Mouse (Mus musculus): ENCODE results near the gene Cenpf. TPM values are rescaled to one million over a fixed set of nuclear protein-coding genes. Genes with fewer than 3 reads are reported as not detected.

Gene Cenpf
- polyA plus RNA-seq, 1 experiment from 2014 or later, result 80.6 TPM

GRCm38 (mm10) chr1:189661856-189662255 is 26.0 kb downstream of the Cenpf start:
- H3K27ac ChIP-seq, result no peak overlapping the region
- H3K4me3 ChIP-seq (replicated peaks), result no peak overlapping the region
- ATAC-seq (replicated peaks; ENCODE audit: low FRiP score), result no peak
- no peaks in the 10 kb centered on the region for H3K27me3 ChIP-seq
- H3K9me3 ChIP-seq (replicated peaks), result no peaks in the 10 kb centered on the region
- H3K4me2 ChIP-seq, result no peak overlapping the region
- H3K36me3 ChIP-seq, result peaks cover 72% of the 10 kb centered on the region
- H3K9ac ChIP-seq, result no peak overlapping the region
- H3K4me1 ChIP-seq, result no peaks in the 10 kb centered on the region

GRCm38 (mm10) chr1:189657406-189657805 is 30.5 kb downstream of the Cenpf start:
- Histone ChIP-seq H3K4me3 (replicated peaks) (no peak overlapping the region), H3K9me3 (replicated peaks) (no peaks in the 10 kb centered on the region), H3K27ac (no peak overlapping the region), H3K9ac (no peak overlapping the region), H3K4me2 (no peak overlapping the region), H3K4me1 (no peaks in the 10 kb centered on the region), H3K36me3 (peaks cover 78% of the 10 kb centered on the region), H3K27me3 (no peaks in the 10 kb centered on the region)
- 88% methylated on average over 8 of the region's 8 CpGs for WGBS
- ATAC-seq (replicated peaks; ENCODE audit: low FRiP score), result no peak

GRCm38 (mm10) chr1:189653746-189654145 is 34.1 kb downstream of the Cenpf start:
- Histone ChIP-seq H3K36me3 (peaks cover 87% of the 10 kb centered on the region), H3K4me3 (replicated peaks) (no peak overlapping the region), H3K4me1 (no peaks in the 10 kb centered on the region), H3K27ac (no peak overlapping the region), H3K27me3 (no peaks in the 10 kb centered on the region), H3K9ac (no peak overlapping the region), H3K9me3 (replicated peaks) (no peaks in the 10 kb centered on the region), H3K4me2 (no peak overlapping the region)
- no peak for ATAC-seq (replicated peaks; ENCODE audit: low FRiP score)
- 84% methylated on average over 3 of the region's 3 CpGs for WGBS

GRCm38 (mm10) chr1:189646597-189646996 is 41.3 kb downstream of the Cenpf start:
- 84% methylated on average over 6 of the region's 6 CpGs for WGBS

GRCm38 (mm10) chr1:189645371-189645770 is 42.5 kb downstream of the Cenpf start:
- Histone ChIP-seq H3K9ac (no peak overlapping the region), H3K27ac (no peak overlapping the region), H3K9me3 (replicated peaks) (no peaks in the 10 kb centered on the region), H3K27me3 (no peaks in the 10 kb centered on the region), H3K4me3 (replicated peaks) (no peak overlapping the region), H3K4me1 (no peaks in the 10 kb centered on the region), H3K36me3 (peaks cover 91% of the 10 kb centered on the region), H3K4me2 (no peak overlapping the region)
- 79% methylated on average over 2 of the region's 2 CpGs for WGBS
- ATAC-seq (replicated peaks; ENCODE audit: low FRiP score), result no peak

More at GRCm38 (mm10) chr1:189646597-189646996, 41.3 kb downstream of the Cenpf start:
- no peaks in the 10 kb centered on the region for H3K9me3 ChIP-seq (replicated peaks)
- H3K27me3 ChIP-seq, result no peaks in the 10 kb centered on the region
- no peak overlapping the region for H3K4me3 ChIP-seq (replicated peaks)
- no peak for ATAC-seq (replicated peaks; ENCODE audit: low FRiP score)
- H3K27ac ChIP-seq, result no peak overlapping the region
- no peak overlapping the region for H3K9ac ChIP-seq
- no peak overlapping the region for H3K4me2 ChIP-seq
- H3K36me3 ChIP-seq, result peaks cover 92% of the 10 kb centered on the region
- H3K4me1 ChIP-seq, result no peaks in the 10 kb centered on the region

GRCm38 (mm10) chr1:189644700-189645345 is 43.1 kb downstream of the Cenpf start:
- no peak overlapping the region for H3K4me2 ChIP-seq
- H3K4me1 ChIP-seq, result no peaks in the 10 kb centered on the region
- peaks cover 87% of the 10 kb centered on the region for H3K36me3 ChIP-seq
- H3K27ac ChIP-seq, result no peak overlapping the region
- H3K9me3 ChIP-seq (replicated peaks), result no peaks in the 10 kb centered on the region
- H3K9ac ChIP-seq, result no peak overlapping the region
- H3K27me3 ChIP-seq, result no peaks in the 10 kb centered on the region
- no peak overlapping the region for H3K4me3 ChIP-seq (replicated peaks)
- WGBS, result 92% methylated on average over 3 of the region's 3 CpGs
- ATAC-seq (replicated peaks; ENCODE audit: low FRiP score), result no peak

GRCm38 (mm10) chr1:189639581-189639980 is 48.3 kb downstream of the Cenpf start:
- Histone ChIP-seq H3K4me2 (no peak overlapping the region), H3K36me3 (peaks cover 36% of the 10 kb centered on the region), H3K4me1 (no peaks in the 10 kb centered on the region), H3K27ac (no peak overlapping the region), H3K9ac (no peak overlapping the region), H3K4me3 (replicated peaks) (no peak overlapping the region), H3K9me3 (replicated peaks) (no peaks in the 10 kb centered on the region), H3K27me3 (no peaks in the 10 kb centered on the region)
- no peak for ATAC-seq (replicated peaks; ENCODE audit: low FRiP score)
- WGBS, result 84% methylated on average over 6 of the region's 6 CpGs

GRCm38 (mm10) chr1:189633791-189634190 is 54.1 kb downstream of the Cenpf start:
- WGBS, result 78% methylated on average over 5 of the region's 5 CpGs
- H3K4me1 ChIP-seq, result 0 out of 2 replicates have a peak, but pooled peaks cover 5% of the 10 kb centered on the region
- H3K27ac ChIP-seq, result no peak overlapping the region
- H3K4me3 ChIP-seq (replicated peaks), result no peak overlapping the region
- no peaks in the 10 kb centered on the region for H3K27me3 ChIP-seq
- H3K4me2 ChIP-seq, result no peak overlapping the region
- H3K9ac ChIP-seq, result no peak overlapping the region
- H3K36me3 ChIP-seq, result no peaks in the 10 kb centered on the region
- H3K9me3 ChIP-seq (replicated peaks), result no peaks in the 10 kb centered on the region
- no peak for ATAC-seq (replicated peaks; ENCODE audit: low FRiP score)

GRCm38 (mm10) chr1:189631906-189632675 is 55.8 kb downstream of the Cenpf start:
- whole genome bisulfite sequencing, result 84% methylated on average over 13 of the region's 13 CpGs

GRCm38 (mm10) chr1:189630026-189630425 is 57.9 kb downstream of the Cenpf start:
- Histone ChIP-seq H3K4me1 (0 out of 2 replicates have a peak, but pooled peaks cover 5% of the 10 kb centered on the region), H3K4me3 (replicated peaks) (no peak overlapping the region), H3K9ac (no peak overlapping the region), H3K27me3 (no peaks in the 10 kb centered on the region), H3K9me3 (replicated peaks) (no peaks in the 10 kb centered on the region), H3K4me2 (no peak overlapping the region), H3K36me3 (no peaks in the 10 kb centered on the region), H3K27ac (no peak overlapping the region)
- WGBS, result 75% methylated on average over 6 of the region's 6 CpGs
- ATAC-seq (replicated peaks; ENCODE audit: low FRiP score), result no peak

More at GRCm38 (mm10) chr1:189631906-189632675, 55.8 kb downstream of the Cenpf start:
- no peak overlapping the region for H3K9ac ChIP-seq
- H3K9me3 ChIP-seq (replicated peaks), result no peaks in the 10 kb centered on the region
- no peak overlapping the region for H3K4me2 ChIP-seq
- H3K36me3 ChIP-seq, result no peaks in the 10 kb centered on the region
- no peaks in the 10 kb centered on the region for H3K27me3 ChIP-seq
- H3K4me1 ChIP-seq, result 0 out of 2 replicates have a peak, but pooled peaks cover 5% of the 10 kb centered on the region
- H3K27ac ChIP-seq, result no peak overlapping the region
- H3K4me3 ChIP-seq (replicated peaks), result no peak overlapping the region
- ATAC-seq (replicated peaks; ENCODE audit: low FRiP score), result no peak

GRCm38 (mm10) chr1:189627976-189628768 is 59.7 kb downstream of the Cenpf start:
- no peaks in the 10 kb centered on the region for H3K36me3 ChIP-seq
- no peaks in the 10 kb centered on the region for H3K27me3 ChIP-seq
- no peak overlapping the region for H3K9ac ChIP-seq
- peak overlapping the region; percentile 7; the same call in 1 of the 2 replicates for H3K27ac ChIP-seq
- H3K4me2 ChIP-seq, result no peak overlapping the region
- 25% methylated on average over 9 of the region's 9 CpGs for WGBS
- no peak overlapping the region for H3K4me3 ChIP-seq (replicated peaks)
- ATAC-seq (replicated peaks; ENCODE audit: low FRiP score), result peak; percentile 68
- no peaks in the 10 kb centered on the region for H3K9me3 ChIP-seq (replicated peaks)
- H3K4me1 ChIP-seq, result no peaks in the 10 kb centered on the region

- Histone ChIP-seq H3K4me3 (replicated peaks) (no peak overlapping the region), H3K4me1 (no peaks in the 10 kb centered on the region), H3K9me3 (replicated peaks) (no peaks in the 10 kb centered on the region), H3K27ac (no peak overlapping the region), H3K4me2 (no peak overlapping the region), H3K36me3 (no peaks in the 10 kb centered on the region), H3K27me3 (no peaks in the 10 kb centered on the region), H3K9ac (no peak overlapping the region)
- no peak for ATAC-seq (replicated peaks; ENCODE audit: low FRiP score)
- 42% methylated on average over 7 of the region's 7 CpGs for WGBS
These were observed 63.1 kb downstream of the Cenpf start for GRCm38 (mm10) chr1:189624756-189625155.
